Mouse (Mus musculus) urinary bladder, postnatal 14 days (tissue): Measurements from ENCODE around the gene Cask.

Source experiments
- DNase-seq: peaks from one replicate; pipeline ENCODE4 v3.0.0; 2021; ENCODE audit warnings: low spot score

The Cask gene

GRCm38 (mm10) chrX:13718283-13718682 lies 132.9 kb downstream of the Cask start:
- DNase-seq: no peak

GRCm38 (mm10) chrX:13716796-13717569 lies 134.2 kb downstream of the Cask start:
- no peak for DNase-seq

- peak; percentile 54 for DNase-seq
These were observed 141.0 kb downstream of the Cask start for GRCm38 (mm10) chrX:13710174-13710573.

- peak; percentile 38 for DNase-seq
These were observed 146.1 kb downstream of the Cask start for GRCm38 (mm10) chrX:13705051-13705450.

GRCm38 (mm10) chrX:13700681-13701080 lies 150.5 kb downstream of the Cask start:
- no peak for DNase-seq

GRCm38 (mm10) chrX:13691865-13692264 lies 159.3 kb downstream of the Cask start:
- DNase-seq: no peak

- no peak for DNase-seq
These were observed 162.8 kb downstream of the Cask start for GRCm38 (mm10) chrX:13688356-13688755.

GRCm38 (mm10) chrX:13686589-13686988 lies 164.6 kb downstream of the Cask start:
- no peak for DNase-seq

- no peak for DNase-seq
These were observed 169.4 kb downstream of the Cask start for GRCm38 (mm10) chrX:13681748-13682147.

GRCm38 (mm10) chrX:13673001-13673400 lies 178.2 kb downstream of the Cask start:
- no peak for DNase-seq

- no peak for DNase-seq
These were observed 180.8 kb downstream of the Cask start for GRCm38 (mm10) chrX:13670342-13670741.

- DNase-seq: no peak
These were observed 182.3 kb downstream of the Cask start for GRCm38 (mm10) chrX:13668867-13669266.

- DNase-seq: no peak
These were observed 190.1 kb downstream of the Cask start, which contains the start of gene Gpr82 for GRCm38 (mm10) chrX:13661063-13661462. Gpr82 (plus strand) TSS chrX:13661363.

- no peak for DNase-seq
These were observed 191.8 kb downstream of the Cask start for GRCm38 (mm10) chrX:13659201-13659890.

GRCm38 (mm10) chrX:13658616-13659140 lies 192.5 kb downstream of the Cask start:
- no peak for DNase-seq

- peak; percentile 57 for DNase-seq
These were observed 194.4 kb downstream of the Cask start for GRCm38 (mm10) chrX:13656721-13657120.

- DNase-seq: no peak
These were observed 195.3 kb downstream of the Cask start for GRCm38 (mm10) chrX:13655906-13656305.

- DNase-seq: no peak
These were observed 196.2 kb downstream of the Cask start for GRCm38 (mm10) chrX:13655005-13655421.

- DNase-seq: no peak
These were observed 198.9 kb downstream of the Cask start for GRCm38 (mm10) chrX:13652291-13652690.

- no peak for DNase-seq
These were observed 199.3 kb downstream of the Cask start for GRCm38 (mm10) chrX:13651889-13652288.

- DNase-seq: no peak
These were observed 212.3 kb downstream of the Cask start for GRCm38 (mm10) chrX:13638894-13639293.

- DNase-seq: no peak
These were observed 214.8 kb downstream of the Cask start for GRCm38 (mm10) chrX:13636398-13636797.
